Mouse (Mus musculus) liver, adult 10 weeks (tissue): Measurements from ENCODE around the gene Rcor2. TPM values are rescaled to one million over a fixed set of nuclear protein-coding genes. Genes with fewer than 3 reads are reported as not detected.

Experiments used
- polyA plus RNA-seq: library from polyadenylated mRNA; stranded (reverse); fragments of 350-450 nt; fragmentation: Illumina TruSeq; extraction: RNeasy Lipid Tissue Mini Kit (QIAGEN cat#74804); gene quantifications from one replicate; pipeline ENCODE4 v1.2.3, GENCODE M21; 2014; ENCODE audit warnings: low read depth, low replicate concordance

Gene Rcor2
- not detected for polyA plus RNA-seq

GRCm38 (mm10) chr19:7267091-7267741, at the start of gene Rcor2:
Gene Rcor2 (plus strand): TSS chr19:7267325.

GRCm38 (mm10) chr19:7240782-7241690, 26.1 kb upstream of the Rcor2 start, which contains the start of gene Naa40:
Gene Naa40 (minus strand): TSS chr19:7241183.

Other genes with a start within 250 kb of the Rcor2 start
- gene Fermt3, start 247.9 kb upstream of the Rcor2 start, polyA plus RNA-seq = 0.16 TPM
- 34.1 TPM for gene Stip1, start 227.4 kb upstream of the Rcor2 start, polyA plus RNA-seq
- gene Macrod1, start 210.5 kb upstream of the Rcor2 start, polyA plus RNA-seq = 9.3 TPM
- not detected for gene Flrt1, start 161.6 kb upstream of the Rcor2 start, polyA plus RNA-seq
- gene Otub1, start 61.0 kb upstream of the Rcor2 start, polyA plus RNA-seq = 15.7 TPM
- 131 TPM for gene Cox8a, start 49.7 kb upstream of the Rcor2 start, polyA plus RNA-seq
- 4.1 TPM for gene Naa40, start 26.1 kb upstream of the Rcor2 start, polyA plus RNA-seq
- gene Mark2, start 74.5 kb downstream of the Rcor2 start, polyA plus RNA-seq = 6.3 TPM
- gene Spindoc, start 115.7 kb downstream of the Rcor2 start, polyA plus RNA-seq = 0.29 TPM
- gene 2700081O15Rik, start 150.3 kb downstream of the Rcor2 start, polyA plus RNA-seq = 0.98 TPM
- 142 TPM for gene Rtn3, start 216.0 kb downstream of the Rcor2 start, polyA plus RNA-seq
- gene Atl3, start 226.7 kb downstream of the Rcor2 start, polyA plus RNA-seq = 93.3 TPM